Mouse (Mus musculus) megakaryocyte, embryonic 14.5 days (primary cell): ENCODE data around the gene Ptprn2. TPM values are rescaled to one million over a fixed set of nuclear protein-coding genes. Genes with fewer than 3 reads are reported as not detected.

Source experiments
- H3K27me3 ChIP-seq: replicated peaks from 2 replicates; pipeline ENCODE3; 2012; ENCODE audit warnings: inconsistent platforms
- H3K36me3 ChIP-seq: replicated peaks from 2 replicates; pipeline ENCODE3; 2012; ENCODE audit warnings: low read length, inconsistent platforms, mixed read lengths
- H3K4me1 ChIP-seq: 2 replicates; pipeline ENCODE4 v1.6.1; 2012; ENCODE audit warnings: inconsistent platforms
- H3K4me3 ChIP-seq: replicated peaks from 2 replicates; pipeline ENCODE3; 2012; ENCODE audit warnings: moderate library complexity, mild to moderate bottlenecking, inconsistent platforms
- H3K9me3 ChIP-seq: 2 replicates; pipeline ENCODE4 v1.6.1; 2012; ENCODE audit warnings: inconsistent platforms
- FLI1 ChIP-seq: IDR thresholded peaks from 2 replicates; pipeline ENCODE4 v1.6.1; 2012; ENCODE audit warnings: low read length, inconsistent platforms, mixed read lengths
- GATA1 ChIP-seq: IDR thresholded peaks from 3 replicates; pipeline ENCODE4 v1.6.1; 2012; ENCODE audit warnings: mixed read lengths, low read length, inconsistent platforms, borderline replicate concordance
- polyA plus RNA-seq: library from polyadenylated mRNA; stranded (reverse); fragments of >175 nt; gene quantifications from 2 replicates; pipeline ENCODE4 v1.2.3, GENCODE M21; 2012; ENCODE audit warnings: low replicate concordance; ENCODE audit not compliant: insufficient read depth

Gene Ptprn2
- polyA plus RNA-seq, 1 experiment: not detected

- Histone ChIP-seq H3K9me3 (no peaks in the 10 kb centered on the region), H3K36me3 (no peaks in the 10 kb centered on the region), H3K4me1 (no peaks in the 10 kb centered on the region), H3K4me3 (no peak overlapping the region), H3K27me3 (no peaks in the 10 kb centered on the region)
- TF ChIP-seq FLI1 (no peak), GATA1 (no peak)
Measured at GRCm38 (mm10) chr12:117255325-117255724, 769.8 kb downstream of the Ptprn2 start.

- no peaks in the 10 kb centered on the region for H3K27me3 ChIP-seq
- no peaks in the 10 kb centered on the region for H3K36me3 ChIP-seq
- TF ChIP-seq FLI1 (no peak), GATA1 (no peak)
- H3K4me1 ChIP-seq: no peaks in the 10 kb centered on the region
- H3K9me3 ChIP-seq: no peaks in the 10 kb centered on the region
- H3K4me3 ChIP-seq: no peak overlapping the region
Measured at GRCm38 (mm10) chr12:117255776-117256342, 770.3 kb downstream of the Ptprn2 start.

- no peaks in the 10 kb centered on the region for H3K9me3 ChIP-seq
- no peaks in the 10 kb centered on the region for H3K27me3 ChIP-seq
- no peaks in the 10 kb centered on the region for H3K4me1 ChIP-seq
- TF ChIP-seq GATA1: no peak
- TF ChIP-seq FLI1: no peak
- H3K4me3 ChIP-seq: no peak overlapping the region
- no peaks in the 10 kb centered on the region for H3K36me3 ChIP-seq
Measured at GRCm38 (mm10) chr12:117256849-117257204, 771.3 kb downstream of the Ptprn2 start.

- H3K27me3 ChIP-seq: no peaks in the 10 kb centered on the region
Measured at GRCm38 (mm10) chr12:117257205-117257920, 771.8 kb downstream of the Ptprn2 start.

GRCm38 (mm10) chr12:117257921-117258497 is 772.5 kb downstream of the Ptprn2 start:
- H3K27me3 ChIP-seq: no peaks in the 10 kb centered on the region

More at GRCm38 (mm10) chr12:117257205-117257920, 771.8 kb downstream of the Ptprn2 start:
- Histone ChIP-seq H3K4me3 (no peak overlapping the region), H3K36me3 (no peaks in the 10 kb centered on the region), H3K4me1 (no peaks in the 10 kb centered on the region), H3K9me3 (no peaks in the 10 kb centered on the region)
- TF ChIP-seq GATA1 (no peak), FLI1 (no peak)

GRCm38 (mm10) chr12:117260391-117261164 is 775.1 kb downstream of the Ptprn2 start:
- TF ChIP-seq FLI1 (no peak), GATA1 (no peak)
- Histone ChIP-seq H3K36me3 (no peaks in the 10 kb centered on the region), H3K4me1 (no peaks in the 10 kb centered on the region), H3K27me3 (no peaks in the 10 kb centered on the region), H3K4me3 (no peak overlapping the region), H3K9me3 (no peaks in the 10 kb centered on the region)

More at GRCm38 (mm10) chr12:117257921-117258497, 772.5 kb downstream of the Ptprn2 start:
- H3K36me3 ChIP-seq: no peaks in the 10 kb centered on the region
- no peak overlapping the region for H3K4me3 ChIP-seq
- no peaks in the 10 kb centered on the region for H3K4me1 ChIP-seq
- TF ChIP-seq FLI1: no peak
- TF ChIP-seq GATA1: no peak
- no peaks in the 10 kb centered on the region for H3K9me3 ChIP-seq

- H3K9me3 ChIP-seq: no peaks in the 10 kb centered on the region
- TF ChIP-seq FLI1 (no peak), GATA1 (no peak)
- H3K27me3 ChIP-seq: no peaks in the 10 kb centered on the region
- no peak overlapping the region for H3K4me3 ChIP-seq
- no peaks in the 10 kb centered on the region for H3K36me3 ChIP-seq
- H3K4me1 ChIP-seq: no peaks in the 10 kb centered on the region
Measured at GRCm38 (mm10) chr12:117261165-117261440, 775.6 kb downstream of the Ptprn2 start.

- H3K9me3 ChIP-seq: no peaks in the 10 kb centered on the region
- H3K4me3 ChIP-seq: no peak overlapping the region
- TF ChIP-seq GATA1 (no peak), FLI1 (no peak)
- no peaks in the 10 kb centered on the region for H3K4me1 ChIP-seq
- H3K27me3 ChIP-seq: no peaks in the 10 kb centered on the region
- no peaks in the 10 kb centered on the region for H3K36me3 ChIP-seq
Measured at GRCm38 (mm10) chr12:117262003-117262402, 776.5 kb downstream of the Ptprn2 start.

GRCm38 (mm10) chr12:117263081-117263480 is 777.6 kb downstream of the Ptprn2 start:
- H3K36me3 ChIP-seq: no peaks in the 10 kb centered on the region
- no peaks in the 10 kb centered on the region for H3K27me3 ChIP-seq
- H3K9me3 ChIP-seq: no peaks in the 10 kb centered on the region
- TF ChIP-seq GATA1 (no peak), FLI1 (no peak)
- H3K4me1 ChIP-seq: no peaks in the 10 kb centered on the region
- no peak overlapping the region for H3K4me3 ChIP-seq

- H3K4me3 ChIP-seq: no peak overlapping the region
- no peak for TF ChIP-seq FLI1
- no peak for TF ChIP-seq GATA1
- no peaks in the 10 kb centered on the region for H3K9me3 ChIP-seq
- H3K4me1 ChIP-seq: no peaks in the 10 kb centered on the region
- no peaks in the 10 kb centered on the region for H3K36me3 ChIP-seq
- H3K27me3 ChIP-seq: no peaks in the 10 kb centered on the region
Measured at GRCm38 (mm10) chr12:117265211-117265610, 779.7 kb downstream of the Ptprn2 start.
